Mouse (Mus musculus): ENCODE measurements around the gene Tmem221. TPM values are rescaled to one million over a fixed set of nuclear protein-coding genes. Genes with fewer than 3 reads are reported as not detected.
"Not testable (repeated sequence)": the region's sequence is repeated elsewhere in the genome, so short reads cannot be mapped to it uniquely, and the experiment has no call there.

Gene Tmem221
- total RNA-seq, 2 experiments from 2014 or later, result not detected

- intact Hi-C loops (cut with DNase I), result no loop called here
- DNase-seq (ENCODE audit: extremely low spot score in 1 of 2, low spot score in 2 of 2), result no peak
Observed at GRCm38 (mm10) chr8:71525226-71526050, 33.2 kb downstream of the Tmem221 start, which contains the start of gene Ccdc194. Gene Ccdc194 (minus strand): TSS chr8:71525711.

GRCm38 (mm10) chr8:71521634-71522033 is 37.0 kb downstream of the Tmem221 start:
- intact Hi-C loops (cut with DNase I), result loop anchor here (2.0 kb wide), 1 partner anchor 27 kb away; no protein-coding TSS in a partner anchor
- DNase-seq (ENCODE audit: extremely low spot score in 1 of 2, low spot score in 2 of 2), result peak; percentile 80 to 94

- intact Hi-C loops (cut with DNase I); DNase-seq (ENCODE audit: extremely low spot score in 1 of 2, low spot score in 2 of 2): not testable (repeated sequence)
Observed at GRCm38 (mm10) chr8:71519037-71519825, 39.4 kb downstream of the Tmem221 start.

GRCm38 (mm10) chr8:71516786-71517185 is 41.9 kb downstream of the Tmem221 start:
- no peak for DNase-seq (ENCODE audit: extremely low spot score in 1 of 2, low spot score in 2 of 2)
- intact Hi-C loops (cut with DNase I), result no loop called here

DNA sequence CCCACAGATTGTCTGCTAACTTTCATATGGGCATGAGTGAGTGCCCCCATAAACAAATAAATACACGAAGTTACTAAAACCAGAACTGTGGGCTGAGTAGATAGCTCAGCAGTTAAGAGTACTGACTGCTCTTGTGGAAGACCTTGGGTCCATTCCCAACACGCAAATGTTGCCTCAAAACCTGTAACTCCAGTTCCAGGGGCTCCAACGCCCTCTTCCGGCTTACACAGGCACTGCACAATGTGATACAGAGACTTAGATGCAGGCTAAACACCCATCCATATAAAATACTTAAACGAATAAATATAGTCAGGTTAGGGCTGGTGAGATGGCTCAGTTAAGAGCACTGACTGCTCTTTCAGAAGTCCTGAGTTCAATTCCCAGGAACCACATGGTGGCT is 43.6 kb downstream of the Tmem221 start:
- no peak for DNase-seq (ENCODE audit: extremely low spot score in 1 of 2, low spot score in 2 of 2)
- intact Hi-C loops (cut with DNase I), result no loop called here

DNA sequence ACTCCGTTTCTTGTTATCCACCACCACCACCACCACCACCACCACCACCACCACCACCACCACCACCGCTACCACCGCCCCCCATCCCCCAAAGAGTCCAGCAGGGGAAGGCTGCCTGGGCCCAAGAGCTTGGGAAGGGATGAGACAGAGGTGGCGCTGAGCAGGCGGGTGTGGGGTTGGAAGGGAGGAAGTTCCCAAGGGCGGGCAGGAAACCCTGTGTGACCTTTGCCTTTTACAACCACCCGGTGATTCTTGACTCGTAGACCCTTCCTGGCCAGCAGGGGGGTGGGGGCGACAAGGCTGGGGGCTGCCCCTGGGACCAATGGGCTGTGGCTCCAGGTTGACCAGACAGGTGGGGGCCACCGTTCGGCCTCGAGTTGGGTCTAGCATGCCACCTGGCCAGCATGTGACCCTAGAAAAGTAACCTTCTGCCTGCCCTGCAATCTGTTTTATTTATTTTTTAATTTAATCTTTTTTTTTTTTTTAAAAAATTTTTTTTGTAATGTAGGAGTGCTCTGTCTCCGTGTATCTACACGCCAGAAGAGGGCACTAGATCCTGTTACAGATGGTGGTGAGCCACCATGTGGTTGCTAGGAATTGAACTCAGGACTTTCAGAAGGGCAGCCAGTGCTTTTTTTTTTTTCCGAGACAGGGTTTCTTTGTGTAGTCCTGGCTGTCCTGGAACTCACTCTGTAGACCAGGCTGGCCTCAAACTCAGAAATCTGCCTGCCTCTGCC is 45.5 kb downstream of the Tmem221 start:
- intact Hi-C loops (cut with DNase I), result no loop called here
- no peak for DNase-seq (ENCODE audit: extremely low spot score in 1 of 2, low spot score in 2 of 2)

GRCm38 (mm10) chr8:71511644-71512043 is 47.0 kb downstream of the Tmem221 start, which contains the start of gene Plvap:
Gene Plvap (minus strand): TSS chr8:71511752.
- intact Hi-C loops (cut with DNase I), result no loop called here
- DNase-seq (ENCODE audit: extremely low spot score in 1 of 2, low spot score in 2 of 2), result no peak

- intact Hi-C loops (cut with DNase I), result no loop called here
- DNase-seq (ENCODE audit: extremely low spot score in 1 of 2, low spot score in 2 of 2), result no peak
Observed at GRCm38 (mm10) chr8:71509316-71509715, 49.4 kb downstream of the Tmem221 start.

DNA sequence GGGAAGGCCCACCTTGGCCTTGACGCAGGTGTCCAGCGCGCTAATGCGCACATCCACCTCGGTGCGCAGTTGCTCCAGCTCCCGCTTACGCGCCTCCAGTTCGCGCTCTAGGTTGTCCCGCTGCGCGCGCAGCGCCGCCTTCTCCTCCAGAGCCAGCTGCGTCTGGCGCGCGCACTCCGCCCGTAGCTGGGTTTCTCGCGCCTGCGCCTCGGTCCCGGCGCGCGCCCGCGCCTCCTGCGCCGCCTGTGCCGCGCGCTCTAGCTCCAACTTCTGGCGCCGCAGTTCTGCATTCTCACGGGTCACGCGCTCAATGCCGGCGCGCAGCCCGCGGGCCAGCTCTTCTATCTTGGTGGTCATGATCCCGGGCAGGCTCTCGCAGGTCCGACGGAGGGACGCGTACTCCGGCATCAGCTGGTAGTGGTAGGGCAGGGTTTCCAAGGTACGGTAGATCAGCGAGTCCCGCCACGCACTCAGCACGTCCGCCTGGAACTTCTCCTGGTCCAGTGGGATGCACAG is 51.0 kb downstream of the Tmem221 start:
- intact Hi-C loops (cut with DNase I), result no loop called here
- peak; percentile 77 to 90 for DNase-seq (ENCODE audit: extremely low spot score in 1 of 2, low spot score in 2 of 2)

GRCm38 (mm10) chr8:71505979-71506378 is 52.7 kb downstream of the Tmem221 start:
- intact Hi-C loops (cut with DNase I), result no loop called here
- no peak for DNase-seq (ENCODE audit: extremely low spot score in 1 of 2, low spot score in 2 of 2)

DNA sequence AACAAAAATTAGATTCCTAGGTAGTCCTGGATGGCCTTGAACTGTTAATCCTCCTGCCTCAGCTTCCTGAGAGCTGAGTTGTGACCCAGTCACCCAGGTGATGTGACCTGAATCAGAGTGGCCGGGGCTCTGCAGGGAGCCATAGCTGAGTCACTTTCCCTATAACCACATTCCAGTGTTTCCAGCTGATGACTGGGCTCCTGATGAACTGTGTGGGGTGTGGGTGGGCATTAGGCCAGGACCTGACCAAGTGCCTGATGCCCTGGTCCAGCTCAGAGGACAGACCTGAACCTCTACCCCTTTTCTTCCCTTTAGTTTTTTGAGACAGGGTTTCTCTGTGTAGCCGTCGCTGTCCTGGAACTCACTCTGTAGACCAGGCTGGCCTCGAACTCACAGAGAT is 53.3 kb downstream of the Tmem221 start:
- intact Hi-C loops (cut with DNase I), result no loop called here
- DNase-seq (ENCODE audit: extremely low spot score in 1 of 2, low spot score in 2 of 2), result no peak

- intact Hi-C loops (cut with DNase I), result no loop called here
- DNase-seq (ENCODE audit: extremely low spot score in 1 of 2, low spot score in 2 of 2), result no peak
Observed at GRCm38 (mm10) chr8:71504349-71504748, 54.3 kb downstream of the Tmem221 start.

Other genes starting within 250 kb of the Tmem221 start
- 100 to 1,000 TPM in 1 of 2 experiments, 10 to 100 TPM in 1; 97.6 to 103 TPM for gene Use1, start 192.0 kb downstream of the Tmem221 start, total RNA-seq (2021)
- 10 to 100 TPM; 17.1 to 21.3 TPM for gene Ocel1, start 187.6 kb downstream of the Tmem221 start, total RNA-seq (2021)
- 10 to 100 TPM; 21.9 to 26.2 TPM for gene Nr2f6, start 176.9 kb downstream of the Tmem221 start, total RNA-seq (2021)
- 1 to 10 TPM; 5.0 to 5.9 TPM for gene Ushbp1, start 163.1 kb downstream of the Tmem221 start, total RNA-seq (2021)
- gene Babam1, start 162.0 kb downstream of the Tmem221 start, total RNA-seq (2021), result 10 to 100 TPM; 73.4 to 86.2 TPM
- gene Ankle1, start 152.9 kb downstream of the Tmem221 start, total RNA-seq (2021), result 1 to 10 TPM in 1 of 2 experiments, under 1 TPM in 1; 0.79 to 1.2 TPM
- 100 to 1,000 TPM; 171 to 183 TPM for gene Abhd8, start 95.2 kb downstream of the Tmem221 start, total RNA-seq (2021)
- 10 to 100 TPM; 67.1 to 72.5 TPM for gene Mrpl34, start 93.9 kb downstream of the Tmem221 start, total RNA-seq (2021)
- gene Dda1, start 89.7 kb downstream of the Tmem221 start, total RNA-seq (2021), result 100 to 1,000 TPM; 120 to 127 TPM
- 10 to 100 TPM; 67.7 to 71.5 TPM for gene Ano8, start 72.9 kb downstream of the Tmem221 start, total RNA-seq (2021)
- gene Gtpbp3, start 70.8 kb downstream of the Tmem221 start, total RNA-seq (2021), result 10 to 100 TPM; 29.0 to 29.2 TPM
- gene Plvap, start 47.1 kb downstream of the Tmem221 start, total RNA-seq (2021), result 1 to 10 TPM; 5.6 to 7.3 TPM
- not detected for gene Ccdc194, start 33.2 kb downstream of the Tmem221 start, total RNA-seq (2021)
- 1 to 10 TPM in 1 of 2 experiments, under 1 TPM in 1; 0.95 to 3.4 TPM for gene Bst2, start 21.4 kb downstream of the Tmem221 start, total RNA-seq (2021)
- gene Mvb12a, start 15.9 kb downstream of the Tmem221 start, total RNA-seq (2021), result 10 to 100 TPM; 35.1 to 36.6 TPM
- gene Nxnl1, start 7.7 kb upstream of the Tmem221 start, total RNA-seq (2021), result not detected
- gene Slc27a1, start 10.0 kb upstream of the Tmem221 start, total RNA-seq (2021), result 10 to 100 TPM; 69.5 to 73.6 TPM
- gene Pgls, start 33.3 kb upstream of the Tmem221 start, total RNA-seq (2021), result 10 to 100 TPM; 63.1 to 75.1 TPM
- gene Fam129c, start 38.8 kb upstream of the Tmem221 start, total RNA-seq (2021), result 1 to 10 TPM; 3.4 to 3.5 TPM
- 10 to 100 TPM; 65.9 to 71.6 TPM for gene Colgalt1, start 52.1 kb upstream of the Tmem221 start, total RNA-seq (2021)
- gene Unc13a, start 112.9 kb upstream of the Tmem221 start, total RNA-seq (2021), result 100 to 1,000 TPM; 279 to 290 TPM
- gene Jak3, start 117.4 kb upstream of the Tmem221 start, total RNA-seq (2021), result 1 to 10 TPM; 6.1 to 6.6 TPM
- 1 to 10 TPM; 1.2 to 2.0 TPM for gene Insl3, start 130.3 kb upstream of the Tmem221 start, total RNA-seq (2021)
- under 1 TPM; 0.26 to 0.41 TPM for gene B3gnt3, start 142.9 kb upstream of the Tmem221 start, total RNA-seq (2021)
- 100 to 1,000 TPM; 139 to 143 TPM for gene Fcho1, start 166.8 kb upstream of the Tmem221 start, total RNA-seq (2021)